Mouse (Mus musculus): ENCODE measurements at regions not wholly inside any gene's neighbourhood (a gene's known extent, or its start where the extent isn't known, plus 50 kb on each side); places are given as distances from the start of the nearest gene placed in this dataset.
"Not testable (repeated sequence)": the region's sequence is repeated elsewhere in the genome, so short reads cannot be mapped to it uniquely, and the experiment has no call there.

DNA sequence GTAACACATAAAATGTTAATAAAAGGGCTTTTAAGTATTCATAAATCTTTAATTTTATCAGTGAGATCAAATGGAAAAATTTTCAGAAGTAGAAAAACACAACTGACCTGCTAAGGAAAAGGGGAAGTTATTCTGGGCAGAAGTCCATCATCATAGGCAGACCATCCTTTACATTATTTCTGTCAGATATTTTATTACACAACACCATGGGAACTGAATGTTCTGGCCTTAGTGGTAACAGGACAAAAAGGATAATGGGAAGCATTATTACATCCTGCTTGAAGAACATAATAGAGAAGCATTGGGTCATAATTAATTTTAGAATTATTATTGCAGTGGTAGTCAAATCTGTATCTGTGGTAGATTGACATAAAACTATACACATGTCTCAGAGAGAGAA is 603.5 kb upstream of the Gje1 start:
- no peak for ATAC-seq (ENCODE audit: insufficient read depth)
- no peak overlapping the region for H3K9ac ChIP-seq
- no peak overlapping the region for H3K27ac ChIP-seq (replicated peaks)
- no peaks in the 10 kb centered on the region for H3K36me3 ChIP-seq (replicated peaks)
- no peak overlapping the region for H3K4me2 ChIP-seq
- H3K4me3 ChIP-seq (replicated peaks), result no peak overlapping the region
- no peaks in the 10 kb centered on the region for H3K4me1 ChIP-seq (replicated peaks)
- no peaks in the 10 kb centered on the region for H3K9me3 ChIP-seq (replicated peaks)
- no peaks in the 10 kb centered on the region for H3K27me3 ChIP-seq

- Histone ChIP-seq H3K4me1 (replicated peaks) (no peaks in the 10 kb centered on the region), H3K4me2 (no peak overlapping the region), H3K27ac (replicated peaks) (no peak overlapping the region), H3K4me3 (replicated peaks) (no peak overlapping the region), H3K9me3 (replicated peaks) (no peaks in the 10 kb centered on the region), H3K36me3 (replicated peaks) (no peaks in the 10 kb centered on the region), H3K27me3 (no peaks in the 10 kb centered on the region), H3K9ac (no peak overlapping the region)
- no peak for ATAC-seq (ENCODE audit: insufficient read depth)
- 39% methylated on average over 2 of the region's 2 CpGs for WGBS (ENCODE audit: insufficient replicate concordance)
These were observed 599.1 kb upstream of the Gje1 start for GRCm38 (mm10) chr10:15317017-15317607.

DNA sequence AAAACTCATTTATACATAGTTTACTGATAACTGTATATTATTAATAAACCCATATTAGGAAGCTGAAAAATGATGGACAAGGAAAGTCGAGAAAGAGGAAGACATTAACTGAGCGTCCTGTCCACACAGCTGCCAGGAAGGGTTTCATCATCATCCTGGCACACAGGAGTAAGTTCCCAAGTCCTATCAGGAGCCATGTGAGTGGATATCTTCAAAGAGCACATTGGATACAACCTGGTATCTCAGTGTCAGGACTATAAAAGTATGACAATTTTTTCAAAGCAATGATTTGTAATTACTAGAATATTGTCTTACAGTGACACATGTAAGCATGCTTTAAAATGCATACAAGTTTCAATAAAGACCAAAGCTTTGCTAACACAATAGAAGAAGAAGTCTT is 592.6 kb upstream of the Gje1 start:
- H3K4me2 ChIP-seq, result no peak overlapping the region
- 25% methylated on average over 2 of the region's 2 CpGs for WGBS (ENCODE audit: insufficient replicate concordance)

GRCm38 (mm10) chr10:15305811-15306473 is 587.9 kb upstream of the Gje1 start:
- WGBS (ENCODE audit: insufficient replicate concordance), result 56% methylated on average over 3 of the region's 3 CpGs
- no peak overlapping the region for H3K9ac ChIP-seq
- no peaks in the 10 kb centered on the region for H3K36me3 ChIP-seq (replicated peaks)
- H3K27me3 ChIP-seq, result no peaks in the 10 kb centered on the region
- H3K9me3 ChIP-seq (replicated peaks), result no peaks in the 10 kb centered on the region
- no peak overlapping the region for H3K4me2 ChIP-seq
- ATAC-seq (ENCODE audit: insufficient read depth), result no peak
- H3K4me3 ChIP-seq (replicated peaks), result no peak overlapping the region
- H3K27ac ChIP-seq (replicated peaks), result no peak overlapping the region
- no peaks in the 10 kb centered on the region for H3K4me1 ChIP-seq (replicated peaks)

More for the DNA sequence above, 592.6 kb upstream of the Gje1 start:
- Histone ChIP-seq H3K9me3 (replicated peaks) (no peaks in the 10 kb centered on the region), H3K27ac (replicated peaks) (no peak overlapping the region), H3K9ac (no peak overlapping the region), H3K4me3 (replicated peaks) (no peak overlapping the region), H3K36me3 (replicated peaks) (no peaks in the 10 kb centered on the region), H3K4me1 (replicated peaks) (no peaks in the 10 kb centered on the region), H3K27me3 (no peaks in the 10 kb centered on the region)
- ATAC-seq (ENCODE audit: insufficient read depth), result no peak

- Histone ChIP-seq H3K27me3 (no peaks in the 10 kb centered on the region), H3K9ac (no peak overlapping the region), H3K4me2 (no peak overlapping the region; the same call in 1 of the 2 replicates), H3K4me3 (replicated peaks) (no peak overlapping the region), H3K27ac (replicated peaks) (no peak overlapping the region), H3K9me3 (replicated peaks) (no peaks in the 10 kb centered on the region), H3K4me1 (replicated peaks) (no peaks in the 10 kb centered on the region), H3K36me3 (replicated peaks) (no peaks in the 10 kb centered on the region)
- ATAC-seq (ENCODE audit: insufficient read depth), result peak; percentile 25; the same call in 1 of the 2 replicates
- 28% methylated on average over 8 of the region's 8 CpGs for WGBS (ENCODE audit: insufficient replicate concordance)
These were observed 582.4 kb upstream of the Gje1 start for GRCm38 (mm10) chr10:15300199-15301085.

GRCm38 (mm10) chr10:15299331-15300198 is 581.6 kb upstream of the Gje1 start:
- Histone ChIP-seq H3K27me3 (no peaks in the 10 kb centered on the region), H3K4me1 (replicated peaks) (no peaks in the 10 kb centered on the region), H3K36me3 (replicated peaks) (no peaks in the 10 kb centered on the region), H3K4me2 (no peak overlapping the region), H3K9me3 (replicated peaks) (no peaks in the 10 kb centered on the region), H3K27ac (replicated peaks) (no peak overlapping the region), H3K9ac (no peak overlapping the region), H3K4me3 (replicated peaks) (no peak overlapping the region)
- WGBS (ENCODE audit: insufficient replicate concordance), result 42% methylated on average over 11 of the region's 11 CpGs
- ATAC-seq (ENCODE audit: insufficient read depth), result no peak

GRCm38 (mm10) chr10:15297257-15297656 is 579.2 kb upstream of the Gje1 start:
- Histone ChIP-seq H3K27ac (replicated peaks) (no peak overlapping the region), H3K9ac (no peak overlapping the region), H3K4me2 (no peak overlapping the region), H3K9me3 (replicated peaks) (no peaks in the 10 kb centered on the region), H3K27me3 (no peaks in the 10 kb centered on the region), H3K4me3 (replicated peaks) (no peak overlapping the region), H3K4me1 (replicated peaks) (no peaks in the 10 kb centered on the region), H3K36me3 (replicated peaks) (no peaks in the 10 kb centered on the region)
- 55% methylated on average over 2 of the region's 2 CpGs for WGBS (ENCODE audit: insufficient replicate concordance)
- no peak for ATAC-seq (ENCODE audit: insufficient read depth)

GRCm38 (mm10) chr10:15294125-15294524 is 576.1 kb upstream of the Gje1 start:
- no peaks in the 10 kb centered on the region for H3K27me3 ChIP-seq
- H3K9ac ChIP-seq, result no peak overlapping the region
- 57% methylated on average over 1 of the region's 1 CpGs for WGBS (ENCODE audit: insufficient replicate concordance)
- no peak overlapping the region for H3K27ac ChIP-seq (replicated peaks)
- H3K4me3 ChIP-seq (replicated peaks), result no peak overlapping the region
- H3K4me2 ChIP-seq, result no peak overlapping the region
- H3K4me1 ChIP-seq (replicated peaks), result no peaks in the 10 kb centered on the region
- H3K9me3 ChIP-seq (replicated peaks), result no peaks in the 10 kb centered on the region
- ATAC-seq (ENCODE audit: insufficient read depth), result no peak
- H3K36me3 ChIP-seq (replicated peaks), result no peaks in the 10 kb centered on the region

GRCm38 (mm10) chr10:15263337-15263736 is 545.3 kb upstream of the Gje1 start:
- ATAC-seq (ENCODE audit: insufficient read depth); H3K9ac ChIP-seq; H3K36me3 ChIP-seq (replicated peaks); H3K4me2 ChIP-seq; H3K27ac ChIP-seq (replicated peaks); H3K4me3 ChIP-seq (replicated peaks); H3K27me3 ChIP-seq; H3K4me1 ChIP-seq (replicated peaks); H3K9me3 ChIP-seq (replicated peaks): not testable (repeated sequence)
- WGBS (ENCODE audit: insufficient replicate concordance), result 49% methylated on average over 1 of the region's 1 CpGs

DNA sequence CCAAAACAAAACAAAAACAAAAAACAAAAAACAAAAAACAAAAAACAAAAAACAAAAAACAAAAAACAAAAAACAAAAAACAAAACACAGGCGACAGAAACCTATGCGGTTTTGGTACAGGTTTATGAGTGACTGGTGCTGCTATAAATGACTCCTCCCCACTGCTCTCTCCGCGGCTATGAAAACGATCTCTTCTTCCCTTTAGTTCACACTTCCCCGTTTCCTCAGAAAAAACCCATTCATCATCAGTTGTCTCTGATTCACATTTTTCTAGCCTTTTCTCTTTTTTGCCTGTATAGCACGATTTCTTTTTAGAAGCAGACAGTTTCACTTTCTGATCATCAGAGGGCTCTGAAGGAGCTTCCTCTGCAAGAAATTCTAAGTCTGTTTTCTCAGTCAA is 544.3 kb upstream of the Gje1 start:
- ATAC-seq (ENCODE audit: insufficient read depth), result not testable (repeated sequence)
- WGBS (ENCODE audit: insufficient replicate concordance), result 47% methylated on average over 7 of the region's 7 CpGs

More for the DNA sequence above, 544.3 kb upstream of the Gje1 start:
- H3K4me3 ChIP-seq (replicated peaks); H3K36me3 ChIP-seq (replicated peaks); H3K4me2 ChIP-seq; H3K9me3 ChIP-seq (replicated peaks); H3K27me3 ChIP-seq; H3K4me1 ChIP-seq (replicated peaks); H3K9ac ChIP-seq; H3K27ac ChIP-seq (replicated peaks): not testable (repeated sequence)

Data from liver, embryonic 15.5 days (tissue).